Mouse (Mus musculus) hindbrain, embryonic 15.5 days (tissue): ENCODE results near the gene Syt3. TPM values are rescaled to one million over a fixed set of nuclear protein-coding genes. Genes with fewer than 3 reads are reported as not detected.
A peak's percentile ranks its signal among the peaks of the same experiment; 100 is the strongest.

Source experiments
- ATAC-seq: fragments of 200-750 bp; cut with Nextera tagmentation; 2 replicates; pipeline ENCODE4 v1.8.0; 2017; ENCODE audit warnings: low read depth, moderate number of reproducible peaks, moderate TSS enrichment; ENCODE audit not compliant: low FRiP score
- H3K27ac ChIP-seq: fragments of 300-500 bp; sonication (generic); replicated peaks from 2 replicates; pipeline ENCODE4 v1.5.1; 2015; ENCODE audit warnings: mild to moderate bottlenecking, inconsistent platforms
- H3K27me3 ChIP-seq: fragments of 300-500 bp; sonication (generic); 2 replicates; pipeline ENCODE4 v1.6.1; 2015; ENCODE audit warnings: control low read depth, inconsistent platforms
- H3K36me3 ChIP-seq: fragments of 300-500 bp; sonication (generic); 2 replicates; pipeline ENCODE4 v1.6.1; 2015; ENCODE audit warnings: control low read depth, inconsistent platforms
- H3K4me1 ChIP-seq: fragments of 300-500 bp; sonication (generic); replicated peaks from 2 replicates; pipeline ENCODE4 v1.6.1; 2015; ENCODE audit warnings: control low read depth, inconsistent platforms
- H3K4me2 ChIP-seq: fragments of 300-500 bp; sonication (generic); 2 replicates; pipeline ENCODE4 v1.6.1; 2015; ENCODE audit warnings: moderate library complexity, mild to moderate bottlenecking, inconsistent platforms
- H3K4me3 ChIP-seq: fragments of 300-500 bp; sonication (generic); 2 replicates; pipeline ENCODE4 v1.5.1; 2015; ENCODE audit warnings: mild to moderate bottlenecking, inconsistent platforms
- H3K9ac ChIP-seq: fragments of 300-500 bp; sonication (generic); 2 replicates; pipeline ENCODE4 v1.6.1; 2015; ENCODE audit warnings: inconsistent platforms
- H3K9me3 ChIP-seq: fragments of 300-500 bp; sonication (generic); 2 replicates; pipeline ENCODE4 v1.6.1; 2016; ENCODE audit warnings: control low read depth, inconsistent platforms
- WGBS: fragments of 180-500 bp; shearing (Covaris S2); methylation state at CpG from one replicate; pipeline ENCODE4 v1.1.7; 2015; 5-methylcytosine and 5-hydroxymethylcytosine counted together
- polyA plus RNA-seq: library from polyadenylated mRNA; unstranded; fragments of >200 nt; fragmentation: Nextera tagmentation; extraction: Ambion mirVana; gene quantifications from 2 replicates; pipeline ENCODE4 v1.2.1, GENCODE M21; 2015

Syt3 gene
- polyA plus RNA-seq: 58.9 and 68.8 TPM in 2 replicates

GRCm38 (mm10) chr7:44383980-44384715 is at the start of gene Syt3:
Gene Syt3 (plus strand): TSS chr7:44384102.
- H3K9ac ChIP-seq: peak within 1 kb of the TSS; percentile 73
- no peaks in the 10 kb centered on the region for H3K27me3 ChIP-seq
- ATAC-seq: peak; percentile 91
- WGBS: 1% methylated on average over 27 of the region's 33 CpGs
- no peaks in the 10 kb centered on the region for H3K9me3 ChIP-seq
- no peaks in the 10 kb centered on the region for H3K36me3 ChIP-seq
- peak within 1 kb of the TSS; percentile 78 for H3K27ac ChIP-seq
- H3K4me2 ChIP-seq: peak within 1 kb of the TSS; percentile 93
- H3K4me3 ChIP-seq: peak within 1 kb of the TSS; percentile 67
- H3K4me1 ChIP-seq: peaks cover 25% of the 10 kb centered on the region; the same call in 1 of the 2 replicates

- H3K36me3 ChIP-seq: peaks cover 26% of the 10 kb centered on the region
- no peak overlapping the region for H3K27ac ChIP-seq
- no peaks in the 10 kb centered on the region for H3K9me3 ChIP-seq
- H3K4me3 ChIP-seq: no peak overlapping the region
- no peak for ATAC-seq
- no peaks in the 10 kb centered on the region for H3K27me3 ChIP-seq
- H3K4me2 ChIP-seq: no peak overlapping the region
- H3K9ac ChIP-seq: no peak overlapping the region
- 71% methylated on average over 14 of the region's 14 CpGs for WGBS
- H3K4me1 ChIP-seq: peaks cover 38% of the 10 kb centered on the region
Observed at GRCm38 (mm10) chr7:44334139-44334538, 49.8 kb upstream of the Syt3 start.

- H3K27me3 ChIP-seq: no peaks in the 10 kb centered on the region
- peak overlapping the region; percentile 96 for H3K27ac ChIP-seq
- peak overlapping the region; percentile 83 for H3K9ac ChIP-seq
- peak; percentile 80 for ATAC-seq
- peak overlapping the region; percentile 72 for H3K4me3 ChIP-seq
- WGBS: 6% methylated on average over 22 of the region's 40 CpGs
- peaks cover 17% of the 10 kb centered on the region for H3K36me3 ChIP-seq
- H3K4me2 ChIP-seq: peak overlapping the region; percentile 74
- no peaks in the 10 kb centered on the region for H3K9me3 ChIP-seq
- H3K4me1 ChIP-seq: peaks cover 39% of the 10 kb centered on the region
Observed at GRCm38 (mm10) chr7:44335031-44335878, 48.6 kb upstream of the Syt3 start.

- Histone ChIP-seq H3K4me1 (peaks cover 39% of the 10 kb centered on the region), H3K9ac (peak overlapping the region; percentile 83), H3K27me3 (no peaks in the 10 kb centered on the region), H3K4me3 (peak overlapping the region; percentile 72), H3K9me3 (no peaks in the 10 kb centered on the region), H3K27ac (peak overlapping the region; percentile 96), H3K36me3 (peaks cover 14% of the 10 kb centered on the region), H3K4me2 (peak overlapping the region; percentile 74)
- WGBS: 2% methylated on average over 43 of the region's 54 CpGs
- ATAC-seq: peak; percentile 80
Observed at GRCm38 (mm10) chr7:44336046-44337021, 47.6 kb upstream of the Syt3 start.

GRCm38 (mm10) chr7:44337121-44337849 is 46.6 kb upstream of the Syt3 start:
- ATAC-seq: peak; percentile 15

GRCm38 (mm10) chr7:44340226-44340625 is 43.7 kb upstream of the Syt3 start:
- Histone ChIP-seq H3K4me3 (no peak overlapping the region), H3K4me2 (no peak overlapping the region), H3K9ac (no peak overlapping the region), H3K4me1 (peaks cover 34% of the 10 kb centered on the region), H3K36me3 (peaks cover 20% of the 10 kb centered on the region), H3K27me3 (no peaks in the 10 kb centered on the region), H3K9me3 (no peaks in the 10 kb centered on the region), H3K27ac (no peak overlapping the region)
- 74% methylated on average over 6 of the region's 6 CpGs for WGBS
- no peak for ATAC-seq

More at GRCm38 (mm10) chr7:44337121-44337849, 46.6 kb upstream of the Syt3 start:
- Histone ChIP-seq H3K4me2 (peak overlapping the region; percentile 74), H3K36me3 (peaks cover 11% of the 10 kb centered on the region; the same call in 1 of the 2 replicates), H3K27me3 (no peaks in the 10 kb centered on the region), H3K9me3 (no peaks in the 10 kb centered on the region), H3K27ac (peak overlapping the region; percentile 96), H3K4me3 (peak overlapping the region; percentile 72), H3K4me1 (peaks cover 39% of the 10 kb centered on the region), H3K9ac (peak overlapping the region; percentile 83)
- WGBS: 3% methylated on average over 32 of the region's 32 CpGs

- Histone ChIP-seq H3K27me3 (no peaks in the 10 kb centered on the region), H3K4me1 (peaks cover 31% of the 10 kb centered on the region), H3K36me3 (peaks cover 28% of the 10 kb centered on the region), H3K9me3 (no peaks in the 10 kb centered on the region), H3K27ac (no peak overlapping the region), H3K4me3 (no peak overlapping the region), H3K9ac (no peak overlapping the region), H3K4me2 (no peak overlapping the region)
- WGBS: 89% methylated on average over 10 of the region's 10 CpGs
- ATAC-seq: no peak
Observed at GRCm38 (mm10) chr7:44341119-44341518, 42.8 kb upstream of the Syt3 start.

GRCm38 (mm10) chr7:44341714-44342113 is 42.2 kb upstream of the Syt3 start:
- H3K27me3 ChIP-seq: no peaks in the 10 kb centered on the region
- WGBS: 68% methylated on average over 5 of the region's 5 CpGs
- peaks cover 25% of the 10 kb centered on the region for H3K4me1 ChIP-seq
- H3K9me3 ChIP-seq: no peaks in the 10 kb centered on the region
- H3K4me2 ChIP-seq: no peak overlapping the region
- no peak overlapping the region for H3K9ac ChIP-seq
- peaks cover 34% of the 10 kb centered on the region for H3K36me3 ChIP-seq
- H3K27ac ChIP-seq: no peak overlapping the region
- no peak for ATAC-seq
- no peak overlapping the region for H3K4me3 ChIP-seq

GRCm38 (mm10) chr7:44343459-44344015 is 40.4 kb upstream of the Syt3 start:
- Histone ChIP-seq H3K4me3 (no peak overlapping the region), H3K36me3 (peaks cover 49% of the 10 kb centered on the region), H3K4me1 (0 out of 2 replicates have a peak, but pooled peaks cover 7% of the 10 kb centered on the region), H3K9me3 (no peaks in the 10 kb centered on the region), H3K9ac (no peak overlapping the region), H3K27ac (no peak overlapping the region), H3K27me3 (no peaks in the 10 kb centered on the region), H3K4me2 (no peak overlapping the region)
- no peak for ATAC-seq
- WGBS: 31% methylated on average over 11 of the region's 11 CpGs

- Histone ChIP-seq H3K9ac (no peak overlapping the region), H3K4me3 (no peak overlapping the region), H3K4me2 (no peak overlapping the region), H3K36me3 (peaks cover 53% of the 10 kb centered on the region), H3K4me1 (no peaks in the 10 kb centered on the region), H3K27me3 (no peaks in the 10 kb centered on the region), H3K9me3 (no peaks in the 10 kb centered on the region), H3K27ac (no peak overlapping the region)
- WGBS: 82% methylated on average over 12 of the region's 12 CpGs
- ATAC-seq: no peak
Observed at GRCm38 (mm10) chr7:44344622-44345021, 39.3 kb upstream of the Syt3 start.
